ENCODE assay signal across 11 mouse cellular contexts in genomic region chr6:85349246-85349645, GRCm38 (mm10). TPM values are rescaled to one million over a fixed set of nuclear protein-coding genes. Genes with fewer than 3 reads are reported as not detected.
DNase-seq lines count a peak whose midpoint lies in the region; ATAC-seq and TF ChIP-seq lines count a peak whose summit lies in the region.
"Had no signal": no experiment of that assay in that cellular context is flagged by ENCODE, and none has a peak within 500 bp of the region (broad histone marks: within the 10 kb centered on the region; RNA-seq: fewer than 3 reads in every experiment).

No protein-coding gene starts in this region.

- peak; percentile 44 for DNase-seq in gastrocnemius, postnatal 25 days
- no peak for DNase-seq in gastrocnemius, postnatal 4 days (ENCODE audit: low spot score in 2 of 2)
- peak; percentile 77 for DNase-seq in urinary bladder, postnatal 14 days (ENCODE audit: low spot score)
- no peak for DNase-seq in urinary bladder, adult 2 months (ENCODE audit: low spot score)
- DNase-seq in kidney, adult 2 months = peak; percentile 68
- peak; percentile 63 for DNase-seq in telencephalon, adult 2 months (ENCODE audit: low read depth, low spot score)
- no peak for DNase-seq in testis, postnatal 10 days (ENCODE audit: low spot score)
- no peak for DNase-seq in midbrain, embryonic 14.5 days

- H3K27me3 ChIP-seq in kidney, adult 2 months (replicated peaks; ENCODE audit: control insufficient read depth, insufficient read depth, low read length) = no peaks in the 10 kb centered on the region
- no peaks in the 10 kb centered on the region for H3K27me3 ChIP-seq in midbrain, embryonic 14.5 days (ENCODE audit: control insufficient read depth, insufficient read depth, low read length)
- H3K27me3 ChIP-seq: embryonic facial prominence, embryonic 15.5 days; neural tube, embryonic 13.5 days had no signal

- H3K9me3 ChIP-seq in midbrain, embryonic 14.5 days (ENCODE audit: control insufficient read depth, low read length) = no peaks in the 10 kb centered on the region
- H3K9me3 ChIP-seq: embryonic facial prominence, embryonic 15.5 days; neural tube, embryonic 13.5 days had no signal

- ATAC-seq in midbrain, embryonic 14.5 days (ENCODE audit: low FRiP score, low TSS enrichment) = no peak

- H3K4me2 ChIP-seq in midbrain, embryonic 14.5 days (ENCODE audit: low read length) = no peak overlapping the region
- H3K4me2 ChIP-seq: embryonic facial prominence, embryonic 15.5 days; neural tube, embryonic 13.5 days had no signal

- no peak for TF ChIP-seq POLR2A in kidney, adult 2 months (IDR thresholded peaks at IDR 0.05; ENCODE audit: low read depth, low read length)

- H3K4me3 ChIP-seq in kidney, adult 2 months (ENCODE audit: insufficient read depth, low read depth, low read length) = no peak overlapping the region
- no peak overlapping the region for H3K4me3 ChIP-seq in midbrain, embryonic 14.5 days (replicated peaks; ENCODE audit: low read depth, low read length)
- H3K4me3 ChIP-seq: embryonic facial prominence, embryonic 15.5 days; heart, adult 2 months; neural tube, embryonic 13.5 days had no signal

- H3K9ac ChIP-seq in midbrain, embryonic 14.5 days (replicated peaks; ENCODE audit: low read length) = no peak overlapping the region
- H3K9ac ChIP-seq: embryonic facial prominence, embryonic 15.5 days; neural tube, embryonic 13.5 days had no signal

- H3K27ac ChIP-seq in kidney, adult 2 months (ENCODE audit: insufficient read depth, low read depth, low read length) = peak overlapping the region; percentile 54
- H3K27ac ChIP-seq in midbrain, embryonic 14.5 days (replicated peaks; ENCODE audit: low read depth, low read length) = no peak overlapping the region
- H3K27ac ChIP-seq: embryonic facial prominence, embryonic 15.5 days; heart, adult 2 months; neural tube, embryonic 13.5 days had no signal

- H3K36me3 ChIP-seq in kidney, adult 2 months (ENCODE audit: control insufficient read depth, insufficient read depth, low read length) = no peaks in the 10 kb centered on the region
- peaks cover 12% of the 10 kb centered on the region for H3K36me3 ChIP-seq in midbrain, embryonic 14.5 days (ENCODE audit: control insufficient read depth, insufficient read depth, low read length)

- no peak for TF ChIP-seq CTCF in kidney, adult 2 months (conservative IDR thresholded peaks at IDR 0.05; ENCODE audit: insufficient read depth, insufficient read length, low read depth, low read length)

- peaks cover 13% of the 10 kb centered on the region for H3K4me1 ChIP-seq in kidney, adult 2 months (ENCODE audit: control insufficient read depth, insufficient read depth, low read length)
- no peaks in the 10 kb centered on the region for H3K4me1 ChIP-seq in midbrain, embryonic 14.5 days (ENCODE audit: control insufficient read depth, insufficient read depth, low read length)
- H3K4me1 ChIP-seq: neural tube, embryonic 13.5 days had no signal

- 29% methylated on average over 7 of the region's 7 CpGs for WGBS in kidney, adult 2 months
- 39% methylated on average over 7 of the region's 7 CpGs for WGBS in midbrain, embryonic 14.5 days

RNA-seq across cellular contexts. Expression of gene Sfxn5, which starts 16.0 kb away (rescaled TPM):
- 1 to 10 TPM; 5.0 to 7.3 TPM for total RNA-seq in gastrocnemius, postnatal 25 days (2021)
- total RNA-seq in gastrocnemius, postnatal 4 days (2021) = 1 to 10 TPM; 4.7 to 5.4 TPM
- 3.9 and 4.2 TPM in 2 replicates for polyA plus RNA-seq in urinary bladder, adult 2 months (2012; rRNA removed)
- polyA plus RNA-seq in kidney, adult 2 months (2012; rRNA removed) = 23.6 and 25.8 TPM in 2 replicates
- polyA plus RNA-seq in midbrain, embryonic 14.5 days (2014; fragmentation: Nextera tagmentation; extraction: Ambion mirVana) = 15.6 and 24.0 TPM in 2 replicates

RNA-seq across cellular contexts. Expression of gene Rab11fip5, which starts 25.2 kb away (rescaled TPM):
- total RNA-seq in gastrocnemius, postnatal 25 days (2021) = 10 to 100 TPM; 22.7 to 26.5 TPM
- 10 to 100 TPM; 49.3 to 50.8 TPM for total RNA-seq in gastrocnemius, postnatal 4 days (2021)
- 56.5 and 58.1 TPM in 2 replicates for polyA plus RNA-seq in urinary bladder, adult 2 months (2012; rRNA removed)
- 56.8 and 63.6 TPM in 2 replicates for polyA plus RNA-seq in kidney, adult 2 months (2012; rRNA removed)
- polyA plus RNA-seq in midbrain, embryonic 14.5 days (2014; fragmentation: Nextera tagmentation; extraction: Ambion mirVana) = 15.0 and 15.7 TPM in 2 replicates

Comparison
In these comparisons a context has a peak if more than half of its experiments do, and no peak if none do; other contexts are left out.
1. DNase-seq: peak in gastrocnemius, postnatal 25 days (single experiment), urinary bladder, postnatal 14 days (single experiment), kidney, adult 2 months (single experiment) and telencephalon, adult 2 months (single experiment); none in gastrocnemius, postnatal 4 days (0 of 2), urinary bladder, adult 2 months (single experiment), testis, postnatal 10 days (single experiment) and midbrain, embryonic 14.5 days (single experiment).